Mouse (Mus musculus) lung, embryonic 14.5 days (tissue): Measurements from ENCODE around the gene Krtap5-5. TPM values are rescaled to one million over a fixed set of nuclear protein-coding genes. Genes with fewer than 3 reads are reported as not detected.

ENCODE experiments used
- ATAC-seq: fragments of 200-750 bp; cut with Nextera tagmentation; 2 replicates; pipeline ENCODE4 v1.8.0; 2017; ENCODE audit warnings: mild to moderate bottlenecking, moderate TSS enrichment, moderate library complexity; ENCODE audit not compliant: insufficient read depth
- DNase-seq: peaks from one replicate; pipeline ENCODE4 v3.0.0-alpha.2; 2015
- H3K27ac ChIP-seq: fragments of 300-500 bp; sonication (generic); 2 replicates; pipeline ENCODE4 v1.5.1; 2014; ENCODE audit warnings: low read depth, mild to moderate bottlenecking, moderate library complexity
- H3K27me3 ChIP-seq: fragments of 300-500 bp; sonication (generic); 2 replicates; pipeline ENCODE4 v1.6.1; 2014; ENCODE audit warnings: low read length, control low read depth; ENCODE audit not compliant: insufficient read depth
- H3K36me3 ChIP-seq: fragments of 300-500 bp; sonication (generic); 2 replicates; pipeline ENCODE4 v1.6.1; 2014; ENCODE audit warnings: control low read depth; ENCODE audit not compliant: insufficient read depth
- H3K4me1 ChIP-seq: fragments of 300-500 bp; sonication (generic); 2 replicates; pipeline ENCODE4 v1.6.1; 2014; ENCODE audit warnings: antibody characterized with exemption, control low read depth; ENCODE audit not compliant: insufficient read depth
- H3K4me2 ChIP-seq: fragments of 300-500 bp; sonication (generic); 2 replicates; pipeline ENCODE4 v1.6.1; 2014; ENCODE audit warnings: mild to moderate bottlenecking
- H3K4me3 ChIP-seq: fragments of 300-500 bp; sonication (generic); 2 replicates; pipeline ENCODE4 v1.5.1; 2014; ENCODE audit warnings: low read depth, low read length
- H3K9ac ChIP-seq: fragments of 300-500 bp; sonication (generic); 2 replicates; pipeline ENCODE4 v1.6.1; 2014
- H3K9me3 ChIP-seq: fragments of 300-500 bp; sonication (generic); 2 replicates; pipeline ENCODE4 v1.6.1; 2016; ENCODE audit warnings: low read depth, low read length, control low read depth
- CTCF ChIP-seq: IDR thresholded peaks from 2 replicates; pipeline ENCODE4 v1.5.1; 2016; ENCODE audit warnings: antibody characterized with exemption, low read depth
- WGBS: fragments of 180-500 bp; shearing (Covaris S2); extraction: QIAGEN DNeasy Blood & Tissue Kit; methylation state at CpG from one replicate; pipeline ENCODE4 v1.1.7; 2014; 5-methylcytosine and 5-hydroxymethylcytosine counted together
- polyA plus RNA-seq: library from polyadenylated mRNA; unstranded; fragments of >200 nt; fragmentation: Nextera tagmentation; extraction: Ambion mirVana; gene quantifications from 2 replicates; pipeline ENCODE4 v1.2.1, GENCODE M21; 2014

The Krtap5-5 gene
- polyA plus RNA-seq, 1 experiment from 2014 or later, result not detected

GRCm38 (mm10) chr7:142190289-142190688, 39.5 kb downstream of the Krtap5-5 start, which contains the start of gene Gm10153:
Gene Gm10153 (minus strand): TSS chr7:142190389.
- 39% methylated on average over 2 of the region's 2 CpGs for WGBS
- Histone ChIP-seq H3K9ac (no peak within 1 kb of the TSS), H3K4me1 (no peaks in the 10 kb centered on the region), H3K4me3 (no peak within 1 kb of the TSS), H3K27me3 (no peaks in the 10 kb centered on the region), H3K27ac (no peak within 1 kb of the TSS), H3K9me3 (no peaks in the 10 kb centered on the region), H3K36me3 (no peaks in the 10 kb centered on the region), H3K4me2 (no peak within 1 kb of the TSS)
- ATAC-seq (no peak), DNase-seq (no peak)
- TF ChIP-seq CTCF, result no peak

- Histone ChIP-seq H3K4me3 (no peak overlapping the region), H3K9ac (no peak overlapping the region), H3K4me2 (no peak overlapping the region), H3K27me3 (no peaks in the 10 kb centered on the region), H3K4me1 (no peaks in the 10 kb centered on the region), H3K27ac (no peak overlapping the region), H3K9me3 (no peaks in the 10 kb centered on the region), H3K36me3 (no peaks in the 10 kb centered on the region)
- no peak for TF ChIP-seq CTCF
- 66% methylated on average over 2 of the region's 2 CpGs for WGBS
- no peak for DNase-seq
- no peak for ATAC-seq
Observed at GRCm38 (mm10) chr7:142188156-142188555, 41.6 kb downstream of the Krtap5-5 start.

- Histone ChIP-seq H3K4me3 (no peak overlapping the region), H3K27ac (no peak overlapping the region), H3K4me2 (no peak overlapping the region), H3K4me1 (no peaks in the 10 kb centered on the region), H3K9me3 (no peaks in the 10 kb centered on the region), H3K27me3 (no peaks in the 10 kb centered on the region), H3K36me3 (no peaks in the 10 kb centered on the region), H3K9ac (no peak overlapping the region)
- no peak for DNase-seq
- no peak for TF ChIP-seq CTCF
- no peak for ATAC-seq
- 29% methylated on average over 1 of the region's 1 CpGs for WGBS
Observed at GRCm38 (mm10) chr7:142181021-142181420, 48.8 kb downstream of the Krtap5-5 start.

Other genes starting within 250 kb of the Krtap5-5 start
- gene Mob2, start 168.9 kb downstream of the Krtap5-5 start, polyA plus RNA-seq, result 76.2 and 78.4 TPM in 2 replicates
- 1.8 and 1.9 TPM in 2 replicates for gene Dusp8, start 134.1 kb downstream of the Krtap5-5 start, polyA plus RNA-seq
- not detected in 2 replicates for gene Gm45618, start 109.2 kb downstream of the Krtap5-5 start, polyA plus RNA-seq
- not detected in 2 replicates for gene Gm39115, start 93.9 kb downstream of the Krtap5-5 start, polyA plus RNA-seq
- not detected in 2 replicates for gene Gm45337, start 85.4 kb downstream of the Krtap5-5 start, polyA plus RNA-seq
- not detected in 2 replicates for gene Gm29735, start 72.9 kb downstream of the Krtap5-5 start, polyA plus RNA-seq
- not detected in 2 replicates for gene Gm4553, start 64.2 kb downstream of the Krtap5-5 start, polyA plus RNA-seq
- gene Krtap5-2, start 54.0 kb downstream of the Krtap5-5 start, polyA plus RNA-seq, result not detected in 2 replicates
- not detected in 2 replicates for gene Gm10153, start 39.6 kb downstream of the Krtap5-5 start, polyA plus RNA-seq
- not detected in 2 replicates for gene Krtap5-3, start 28.6 kb downstream of the Krtap5-5 start, polyA plus RNA-seq
- gene Gm7579, start 18.1 kb downstream of the Krtap5-5 start, polyA plus RNA-seq, result not detected in 2 replicates
- gene Gm40460, start 11.1 kb upstream of the Krtap5-5 start, polyA plus RNA-seq, result not detected in 2 replicates
- gene Gm2431, start 28.4 kb upstream of the Krtap5-5 start, polyA plus RNA-seq, result not detected in 2 replicates
- not detected in 2 replicates for gene Gm4559, start 44.4 kb upstream of the Krtap5-5 start, polyA plus RNA-seq
- gene Krtap5-1, start 67.1 kb upstream of the Krtap5-5 start, polyA plus RNA-seq, result not detected in 2 replicates
- not detected in 2 replicates for gene Krtap5-4, start 73.6 kb upstream of the Krtap5-5 start, polyA plus RNA-seq
- gene Ifitm10, start 143.8 kb upstream of the Krtap5-5 start, polyA plus RNA-seq, result 3.4 and 4.0 TPM in 2 replicates
- 3.0 TPM in 1 of 2 replicates, not detected in the other for gene Gm49369, start 152.7 kb upstream of the Krtap5-5 start, polyA plus RNA-seq
- 239 and 240 TPM in 2 replicates for gene Ctsd, start 158.1 kb upstream of the Krtap5-5 start, polyA plus RNA-seq
- not detected in 2 replicates for gene Syt8, start 204.9 kb upstream of the Krtap5-5 start, polyA plus RNA-seq
- gene Tnni2, start 211.8 kb upstream of the Krtap5-5 start, polyA plus RNA-seq, result 0.86 and 1.6 TPM in 2 replicates
- gene Lsp1, start 230.8 kb upstream of the Krtap5-5 start, polyA plus RNA-seq, result 98.0 and 99.6 TPM in 2 replicates